Mouse (Mus musculus) spleen, embryonic (tissue): ENCODE results near the gene Ccdc92b.
"Not testable (repeated sequence)": the region's sequence is repeated elsewhere in the genome, so short reads cannot be mapped to it uniquely, and the experiment has no call there.

Experiments used
- CTCF ChIA-PET: fragments of 350-600 bp; sonication (Branson Sonifier 250); formaldehyde crosslinking; loops from one replicate; lab custom pipeline; 2022; lab: Charles Lee

Ccdc92b gene

DNA sequence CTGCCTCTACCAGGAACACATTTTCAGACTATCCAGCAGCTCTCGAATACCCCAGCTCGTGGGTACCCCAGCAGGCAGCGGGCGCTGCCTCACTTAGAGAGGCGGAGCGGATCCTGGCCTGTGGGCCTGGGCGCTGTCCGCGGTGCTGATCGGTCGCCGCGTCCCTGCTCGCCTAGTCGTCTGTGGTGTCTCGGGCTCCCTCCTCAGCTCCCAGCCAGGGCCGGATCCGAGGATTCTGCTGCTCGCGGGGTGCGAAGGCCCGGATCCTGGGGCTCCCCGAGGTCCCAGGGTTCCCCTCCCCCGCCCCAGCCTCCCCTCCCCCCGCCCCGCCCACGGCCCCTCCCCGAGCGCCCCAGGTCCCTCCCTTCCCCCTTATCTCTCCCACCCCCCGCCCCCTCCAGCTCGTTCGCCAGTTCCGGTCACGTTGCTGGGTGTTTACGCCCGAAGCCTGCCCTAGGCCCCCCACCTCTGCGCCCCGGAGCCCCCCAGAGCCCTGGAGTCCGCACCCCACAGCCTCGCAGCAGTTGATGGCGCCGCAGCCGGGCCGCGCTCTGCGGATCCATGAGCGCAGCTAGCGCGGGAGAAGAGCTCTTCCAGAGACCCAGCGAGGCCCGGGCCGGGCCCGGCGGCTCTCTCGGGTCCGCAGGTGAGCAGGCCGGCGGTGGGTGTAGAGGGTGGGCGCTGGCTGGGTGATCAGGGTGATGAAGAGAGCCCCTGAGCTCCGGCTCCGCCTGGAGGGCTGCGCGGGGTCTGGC is at the start of gene Ccdc92b:
Ccdc92b (plus strand) TSS at position 405 of the 755 bp plus-strand sequence.
- CTCF ChIA-PET: no interaction called here

DNA sequence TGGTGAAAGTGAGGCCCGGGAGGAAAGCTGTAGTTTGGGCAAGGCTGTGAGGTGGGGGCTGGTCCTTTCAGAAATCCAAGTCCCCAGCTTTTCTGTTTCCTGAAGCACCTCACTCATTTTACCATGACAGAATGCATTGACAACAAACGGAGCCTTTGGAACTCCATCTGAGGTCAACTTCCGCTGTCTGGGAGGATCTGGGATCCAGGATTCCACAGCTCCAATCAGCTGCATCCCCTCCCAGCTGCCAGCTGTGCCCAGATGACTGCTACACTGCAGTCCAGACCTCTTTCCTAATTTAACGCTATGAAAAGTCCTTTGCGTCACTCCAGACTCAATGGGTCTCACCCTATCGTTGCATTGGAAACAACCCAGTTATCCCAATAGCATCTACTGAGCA is 49.7 kb upstream of the Ccdc92b start:
- CTCF ChIA-PET: no interaction called here

DNA sequence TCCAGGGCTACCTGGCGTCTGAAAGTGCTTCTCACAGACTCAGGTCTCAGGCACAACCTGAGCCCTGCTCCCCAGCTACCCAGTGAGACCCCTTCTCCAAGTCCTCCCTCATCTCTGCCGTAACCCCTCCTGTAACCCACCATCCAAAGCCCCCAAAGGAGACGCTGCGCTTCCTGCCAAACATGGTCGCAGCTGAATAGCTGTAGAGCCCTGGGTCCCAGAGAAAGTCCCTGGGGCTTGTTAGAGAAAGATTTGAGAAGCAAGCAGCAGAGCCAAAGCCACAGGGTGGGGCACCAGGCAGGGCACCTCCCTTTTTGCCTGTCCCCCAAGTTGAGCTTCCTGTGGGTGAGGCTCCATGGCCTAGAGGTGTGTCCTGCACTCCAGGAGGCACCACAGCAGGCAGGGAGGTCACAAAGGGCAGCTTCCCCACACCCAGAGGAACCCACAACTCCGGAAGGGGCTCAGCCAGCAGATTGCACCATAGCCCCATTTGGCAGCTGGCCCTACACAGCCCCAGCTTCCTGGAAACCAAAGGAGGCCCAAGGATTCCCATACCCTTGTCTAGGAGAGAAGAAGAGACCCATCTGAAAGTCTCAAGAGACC is 46.8 kb upstream of the Ccdc92b start:
- CTCF ChIA-PET: no interaction called here

DNA sequence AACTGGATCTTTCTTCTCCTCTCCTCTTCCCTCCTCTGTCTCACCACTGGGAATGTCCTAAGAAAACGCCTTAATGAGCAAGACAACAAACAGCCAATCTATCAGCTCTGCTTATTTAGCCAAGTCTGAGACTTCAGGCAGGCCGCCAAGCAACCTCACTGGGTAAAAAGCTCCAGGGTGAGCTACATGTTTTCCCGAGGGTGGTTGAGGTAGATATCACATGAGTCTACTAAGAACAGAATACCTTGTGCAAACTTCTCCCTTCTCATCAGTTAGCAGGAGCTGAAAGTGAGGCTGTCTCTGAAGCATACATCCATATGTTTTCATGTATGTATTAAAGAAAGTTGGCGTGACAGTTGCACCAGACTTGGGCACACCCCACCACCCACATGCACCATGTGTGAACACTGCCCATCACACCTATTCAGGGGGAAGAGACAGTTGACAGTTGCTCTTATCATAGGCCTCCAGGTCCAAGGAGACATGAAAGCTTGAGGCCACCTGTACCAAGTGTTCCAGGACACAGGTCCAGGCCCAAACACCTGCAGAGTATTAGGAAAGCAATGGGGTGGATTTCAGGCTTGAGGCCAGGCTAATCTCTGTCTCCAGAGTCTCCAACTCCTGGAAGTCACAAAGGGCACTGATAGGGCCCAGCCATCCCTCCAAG is 44.5 kb upstream of the Ccdc92b start:
- CTCF ChIA-PET: no interaction called here

DNA sequence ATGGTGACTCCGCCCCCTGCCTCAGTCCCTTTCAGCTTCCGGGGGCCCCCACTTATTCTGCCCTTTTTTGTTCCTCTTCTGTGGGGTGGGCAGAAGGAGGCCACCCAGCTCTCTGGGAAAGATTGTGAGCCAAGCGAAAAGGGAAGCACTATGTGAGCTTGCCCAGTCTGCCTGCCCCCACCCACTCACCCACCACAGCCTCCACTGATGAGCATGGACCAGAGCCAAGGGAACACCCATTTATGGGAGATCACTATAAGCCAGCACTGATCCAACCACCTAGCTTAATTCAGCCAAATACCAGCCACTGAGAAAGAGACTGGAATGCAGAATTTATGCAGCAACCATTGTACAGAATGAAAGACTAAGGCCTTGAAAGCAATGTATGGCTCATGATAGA is 43.5 kb upstream of the Ccdc92b start:
- CTCF ChIA-PET: interaction anchor here (0.6 kb wide), 1 partner anchor 320 kb away, joined by 3 read pairs; no protein-coding TSS in a partner anchor

DNA sequence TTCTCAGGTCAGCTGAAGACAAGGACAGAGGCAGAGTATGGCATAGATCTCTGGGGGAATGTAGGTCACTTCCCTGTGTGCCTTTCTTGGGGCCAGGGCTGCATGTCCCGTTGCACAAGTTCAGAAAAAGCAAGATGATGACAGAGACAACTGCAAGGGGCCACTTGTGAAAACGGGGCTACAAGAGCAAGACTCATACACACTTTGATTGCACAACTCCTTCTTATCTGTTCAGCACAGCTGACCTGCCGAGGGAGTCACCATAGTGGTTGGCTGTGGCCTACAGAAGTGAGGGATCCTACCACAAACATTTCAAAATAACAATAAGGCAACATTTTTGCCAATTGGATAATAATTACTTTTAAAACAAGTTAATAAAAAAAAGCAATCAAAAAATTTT is 42.3 kb upstream of the Ccdc92b start:
- CTCF ChIA-PET: no interaction called here

DNA sequence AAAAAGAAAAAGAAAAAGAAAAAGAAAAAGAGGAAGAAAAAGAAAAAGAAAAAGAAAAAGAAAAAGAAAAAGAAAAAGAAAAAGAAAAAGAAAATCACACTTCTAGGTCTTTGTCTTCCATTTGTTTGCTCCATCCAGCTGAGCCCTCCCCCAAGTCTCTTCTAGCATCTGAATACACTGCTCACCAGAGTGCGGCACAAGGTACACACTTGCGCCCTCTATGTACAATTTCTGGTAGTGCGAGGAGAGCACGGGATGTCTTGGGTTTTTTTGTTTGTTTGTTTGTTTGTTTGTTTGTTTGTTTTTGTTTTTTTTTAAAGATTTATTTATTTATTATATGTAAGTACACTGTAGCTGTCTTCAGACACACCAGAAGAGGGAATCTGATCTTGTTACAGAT is 38.1 kb upstream of the Ccdc92b start:
- CTCF ChIA-PET: not testable (repeated sequence)

DNA sequence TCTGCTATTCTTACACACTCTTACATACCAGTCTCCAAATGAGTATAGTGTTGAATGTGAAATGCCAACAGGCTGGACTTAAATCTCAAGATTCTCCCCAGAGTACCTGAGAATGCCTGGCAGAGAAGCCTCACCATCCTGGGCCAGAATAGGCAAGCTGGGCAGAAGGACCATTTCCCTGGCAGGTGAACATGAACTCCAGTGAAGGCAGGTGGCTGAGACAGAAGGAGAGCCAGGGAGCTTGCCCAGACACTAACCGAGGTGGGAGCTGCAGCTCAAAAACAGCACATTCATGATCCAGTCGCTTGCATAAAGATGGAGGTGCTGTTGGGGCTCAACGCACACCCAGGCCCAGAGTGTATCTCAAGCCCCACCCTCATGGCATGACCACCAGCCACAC is 36.9 kb upstream of the Ccdc92b start:
- CTCF ChIA-PET: no interaction called here

DNA sequence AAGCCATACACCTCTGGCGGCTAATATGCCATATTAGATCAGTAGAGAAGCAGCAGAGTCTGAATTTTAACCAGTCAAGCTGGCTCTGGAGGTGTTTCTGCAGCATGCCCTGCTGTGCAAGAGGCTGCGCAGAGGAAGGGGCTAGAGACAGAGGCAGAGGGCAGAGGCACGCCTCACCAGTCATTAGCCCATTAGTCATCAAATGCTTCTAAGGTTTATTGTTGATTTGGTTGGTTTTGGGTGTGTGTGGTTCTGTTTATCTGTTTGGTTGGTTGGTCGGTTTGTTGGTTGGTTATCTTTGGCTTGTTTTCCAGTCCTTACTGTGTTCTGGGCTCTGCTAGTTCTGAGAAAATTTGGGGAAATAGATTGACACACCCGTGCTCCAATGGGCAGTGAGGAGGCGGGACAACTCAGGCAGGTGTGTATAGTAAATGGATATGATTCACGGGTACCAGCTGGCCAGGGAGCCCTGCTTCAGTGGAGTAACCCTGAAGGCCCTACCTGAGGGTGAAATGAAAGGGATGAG is 35.5 kb upstream of the Ccdc92b start:
- CTCF ChIA-PET: no interaction called here

DNA sequence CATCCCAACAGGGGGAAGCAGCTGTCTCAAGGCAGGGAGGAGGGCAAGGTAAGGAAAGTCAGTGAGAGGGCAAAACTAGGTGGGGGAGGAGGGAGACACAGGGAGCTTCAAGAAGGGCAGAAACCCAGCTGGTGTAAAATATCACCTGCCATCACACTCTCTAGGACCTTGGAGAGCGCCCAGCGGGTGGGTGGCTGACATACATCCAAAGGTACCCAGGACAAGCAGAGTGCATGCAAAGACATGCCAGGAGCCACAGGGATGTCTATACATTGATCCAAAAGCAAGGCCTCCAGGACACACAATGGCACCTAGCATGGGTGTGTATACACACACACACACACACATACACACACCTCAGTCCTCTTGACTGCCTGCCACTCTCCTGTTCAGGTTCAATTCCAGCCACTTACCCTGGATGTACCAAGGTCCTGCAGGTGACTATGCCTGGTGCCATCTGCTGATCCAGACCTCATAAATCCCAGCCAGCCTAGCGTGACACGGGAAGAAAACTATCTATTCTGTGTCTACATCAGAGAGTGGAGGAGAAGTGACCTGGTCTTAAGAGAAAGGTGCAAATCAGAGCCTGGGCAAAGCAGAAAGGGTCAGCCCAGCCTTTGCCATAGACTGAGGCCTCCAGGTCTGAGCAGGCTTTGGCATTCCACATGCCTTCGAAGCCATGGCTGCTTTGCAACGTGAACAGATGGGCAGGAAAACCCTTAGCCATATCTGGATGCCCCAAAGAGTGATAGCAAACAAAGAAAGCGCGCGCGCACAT is 34.3 kb upstream of the Ccdc92b start:
- CTCF ChIA-PET: no interaction called here

DNA sequence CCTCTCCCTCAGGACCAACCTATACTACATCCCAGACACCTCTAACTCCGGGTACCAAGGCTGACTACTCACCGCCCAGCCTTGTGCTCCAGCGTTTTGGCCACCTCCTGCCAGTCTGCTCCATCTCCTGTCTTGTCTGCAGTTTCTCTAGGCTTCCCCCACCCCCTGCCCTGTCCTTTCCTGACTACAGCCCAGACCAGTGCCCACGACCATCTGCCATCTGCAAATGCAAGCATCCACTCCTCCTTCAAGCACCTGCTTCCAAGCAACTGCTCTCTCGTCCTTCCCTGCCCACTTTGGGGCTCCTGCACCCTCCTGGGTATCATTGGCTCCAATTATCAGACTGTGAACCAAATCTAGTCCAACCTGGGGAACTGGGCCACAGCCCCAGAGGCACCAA is 33.0 kb upstream of the Ccdc92b start:
- CTCF ChIA-PET: no interaction called here

DNA sequence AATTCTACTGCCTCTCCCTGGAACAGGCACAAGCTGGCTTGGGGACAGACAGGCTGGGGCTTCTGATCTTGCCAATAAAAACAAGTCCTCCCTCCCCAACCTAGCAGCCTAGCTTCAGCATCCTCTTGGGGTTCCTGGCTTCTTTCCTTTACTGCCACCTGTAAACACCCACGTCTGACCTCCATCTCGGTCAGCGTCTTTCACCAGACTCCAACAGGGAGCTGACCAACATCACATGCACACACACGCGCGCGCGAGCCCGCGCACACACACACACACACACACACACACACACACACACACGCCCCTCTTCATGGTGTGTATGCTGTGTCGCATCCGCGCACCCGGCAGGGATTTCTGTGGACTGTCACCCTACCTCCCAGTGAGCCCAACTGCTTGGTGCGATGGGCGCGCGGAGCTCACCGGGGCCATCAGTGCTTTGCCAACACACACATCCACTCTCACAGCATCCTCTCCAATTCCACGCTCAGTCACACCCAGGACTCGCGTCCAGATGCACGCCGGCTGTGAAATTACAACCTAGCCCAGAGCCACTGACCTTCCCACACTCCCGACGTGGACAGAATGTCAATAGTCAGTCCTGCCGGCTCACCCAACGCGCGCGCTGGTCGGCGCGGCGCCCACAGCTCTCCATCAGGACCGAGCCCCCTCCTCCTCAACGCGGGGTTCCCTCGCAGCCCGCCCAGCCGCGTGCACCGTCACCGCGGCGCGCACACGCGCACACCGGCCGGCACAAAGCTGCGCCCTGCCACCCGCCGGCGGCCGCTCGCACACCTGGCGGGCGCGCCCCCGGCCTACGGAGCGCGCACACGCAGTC is 29.8 kb upstream of the Ccdc92b start:
- CTCF ChIA-PET: interaction anchor here (0.6 kb wide), 1 partner anchor 15 kb away, joined by 19 read pairs; no protein-coding TSS in a partner anchor

DNA sequence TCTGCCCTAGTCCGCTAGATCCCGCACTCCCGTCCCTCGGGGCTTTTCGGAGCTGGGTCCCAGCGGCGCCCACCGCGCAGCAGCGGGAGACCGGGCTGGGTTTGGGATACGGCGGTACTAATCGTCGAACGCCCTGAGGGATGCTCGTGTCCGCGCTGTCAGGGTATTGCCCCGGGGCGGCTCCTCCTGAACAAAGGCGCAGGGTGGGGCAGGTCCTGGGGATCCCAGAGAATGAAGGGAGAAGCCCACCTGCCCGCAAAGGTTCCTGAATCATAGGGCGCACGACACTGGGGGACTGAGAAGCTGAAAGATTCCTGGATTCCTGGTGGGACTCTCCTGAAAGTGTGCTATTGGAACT is 29.2 kb upstream of the Ccdc92b start:
- CTCF ChIA-PET: interaction anchor here (0.6 kb wide), 1 partner anchor 15 kb away, joined by 19 read pairs; no protein-coding TSS in a partner anchor

DNA sequence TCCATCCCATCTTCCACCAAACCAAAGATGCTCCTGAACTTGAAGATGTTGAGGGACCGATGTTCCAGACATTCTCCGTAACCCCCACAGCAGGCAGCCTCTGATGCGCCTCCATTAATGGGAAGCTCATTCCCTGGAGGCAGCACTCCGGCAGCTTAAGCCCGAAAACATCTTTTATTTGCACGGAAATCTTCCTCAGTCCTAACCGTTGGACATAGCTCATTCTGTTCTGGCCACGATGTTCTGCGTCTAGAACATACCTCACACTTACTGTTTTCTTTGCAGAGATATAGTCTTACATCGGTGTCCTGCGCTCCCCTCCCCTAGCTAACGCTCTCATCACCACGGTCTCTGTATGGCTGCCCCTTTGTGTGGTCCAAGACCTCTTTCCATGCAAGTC is 28.7 kb upstream of the Ccdc92b start:
- CTCF ChIA-PET: interaction anchor here (0.6 kb wide), 1 partner anchor 14 kb away, joined by 19 read pairs; no protein-coding TSS in a partner anchor

DNA sequence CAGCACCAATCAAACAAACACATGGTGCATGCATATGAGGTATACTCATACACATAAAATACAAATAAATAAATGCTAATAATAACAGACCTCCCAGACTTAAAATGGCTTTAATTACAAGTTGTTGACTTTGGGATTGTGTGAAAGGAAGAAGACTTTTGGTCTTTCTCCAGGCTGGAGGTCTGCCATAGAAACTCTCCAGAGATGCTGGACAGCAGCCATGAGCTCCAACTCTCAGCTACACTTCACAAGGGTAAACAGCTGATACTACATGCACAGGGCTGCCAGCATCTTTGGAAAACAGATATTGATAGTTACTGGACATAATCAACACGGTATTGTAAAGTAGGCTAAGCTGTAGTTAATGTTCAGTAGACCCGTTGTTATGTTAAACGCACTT is 27.2 kb upstream of the Ccdc92b start:
- CTCF ChIA-PET: no interaction called here

DNA sequence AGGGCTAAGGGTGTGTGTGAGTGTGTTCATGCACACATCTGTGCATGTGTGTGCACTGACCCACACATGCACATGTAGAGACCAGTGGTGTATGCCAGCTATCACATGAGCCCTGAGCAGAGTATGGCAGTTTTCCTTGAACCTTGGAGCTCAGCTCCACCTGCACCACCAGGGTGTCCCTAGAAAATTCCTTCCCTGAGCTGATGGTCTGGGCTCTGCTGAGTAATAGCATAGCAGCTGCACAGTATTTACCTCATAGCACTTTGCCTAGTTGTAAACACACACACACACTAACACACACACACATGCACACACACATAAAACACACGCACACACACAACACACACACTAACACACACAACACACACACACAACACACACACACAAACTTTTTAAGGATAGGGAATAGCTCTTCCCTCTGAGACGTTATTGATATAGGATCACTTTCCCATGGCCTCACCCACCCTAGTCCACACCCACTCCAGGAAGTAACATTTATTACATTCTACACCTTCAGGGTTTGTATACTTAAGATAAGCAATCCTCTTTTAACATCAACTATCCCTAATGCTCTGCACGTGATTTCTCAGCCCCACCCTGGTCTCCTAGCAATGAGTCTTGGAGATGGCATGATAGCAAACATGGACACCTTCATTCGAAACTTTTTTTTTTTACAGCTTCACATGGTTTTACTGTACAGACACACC is 22.0 kb upstream of the Ccdc92b start:
- CTCF ChIA-PET: no interaction called here

DNA sequence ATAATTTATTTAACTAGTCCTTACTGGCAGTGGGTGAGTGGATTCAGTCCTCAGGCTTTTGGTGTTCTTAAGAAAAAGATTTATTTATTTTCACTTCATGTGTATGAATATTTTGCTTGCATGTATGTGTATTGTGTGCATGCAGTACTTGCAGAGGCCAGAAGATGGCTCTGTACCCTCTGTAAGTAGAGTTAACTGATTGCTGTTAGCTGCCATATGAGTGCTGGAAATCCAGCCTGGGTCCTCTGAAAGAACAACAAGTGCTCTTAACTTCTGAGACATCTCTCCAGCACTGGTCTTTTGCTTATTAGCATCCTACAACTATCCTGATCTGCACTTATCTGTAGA is 21.4 kb upstream of the Ccdc92b start:
- CTCF ChIA-PET: no interaction called here

DNA sequence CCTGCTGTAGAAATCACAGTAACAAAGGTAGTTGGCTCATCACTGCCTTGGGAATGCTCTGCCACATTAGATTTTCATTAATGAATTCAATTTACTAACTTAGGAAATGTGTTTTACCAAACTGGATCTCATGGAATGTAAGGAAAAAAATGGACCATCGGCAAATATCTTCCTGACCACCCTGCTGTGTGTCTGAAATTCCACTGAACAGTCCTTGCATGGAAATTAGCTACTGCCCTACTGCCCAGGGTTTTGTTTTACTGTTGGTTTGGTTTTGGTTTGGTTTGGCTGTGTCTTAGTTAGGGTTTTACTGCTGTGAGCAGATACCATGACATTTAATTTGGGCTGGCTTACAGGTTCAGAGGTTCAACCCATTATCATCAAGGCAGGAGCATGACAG is 17.1 kb upstream of the Ccdc92b start:
- CTCF ChIA-PET: no interaction called here

DNA sequence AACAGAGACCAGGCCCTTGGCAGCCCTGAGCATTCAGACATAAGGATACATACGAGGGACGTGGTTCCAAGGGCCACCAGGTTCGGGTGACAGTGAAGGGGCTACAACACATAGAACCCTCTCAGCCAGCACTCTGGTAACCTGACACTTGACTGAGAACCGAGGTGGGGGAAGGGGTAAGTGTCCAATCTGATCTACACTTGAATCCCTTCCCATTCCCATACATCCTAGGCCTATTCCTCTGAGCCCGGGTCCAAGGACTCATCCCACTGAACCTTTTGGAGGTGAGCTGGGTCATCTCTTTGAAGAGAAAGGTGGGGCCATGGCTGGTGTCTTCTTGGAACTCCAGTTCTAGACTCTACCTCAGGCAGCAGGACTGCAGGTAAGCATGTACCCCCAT is 9.3 kb upstream of the Ccdc92b start:
- CTCF ChIA-PET: interaction anchor here (0.6 kb wide), 1 partner anchor 72 kb away, joined by 3 read pairs; no protein-coding TSS in a partner anchor

DNA sequence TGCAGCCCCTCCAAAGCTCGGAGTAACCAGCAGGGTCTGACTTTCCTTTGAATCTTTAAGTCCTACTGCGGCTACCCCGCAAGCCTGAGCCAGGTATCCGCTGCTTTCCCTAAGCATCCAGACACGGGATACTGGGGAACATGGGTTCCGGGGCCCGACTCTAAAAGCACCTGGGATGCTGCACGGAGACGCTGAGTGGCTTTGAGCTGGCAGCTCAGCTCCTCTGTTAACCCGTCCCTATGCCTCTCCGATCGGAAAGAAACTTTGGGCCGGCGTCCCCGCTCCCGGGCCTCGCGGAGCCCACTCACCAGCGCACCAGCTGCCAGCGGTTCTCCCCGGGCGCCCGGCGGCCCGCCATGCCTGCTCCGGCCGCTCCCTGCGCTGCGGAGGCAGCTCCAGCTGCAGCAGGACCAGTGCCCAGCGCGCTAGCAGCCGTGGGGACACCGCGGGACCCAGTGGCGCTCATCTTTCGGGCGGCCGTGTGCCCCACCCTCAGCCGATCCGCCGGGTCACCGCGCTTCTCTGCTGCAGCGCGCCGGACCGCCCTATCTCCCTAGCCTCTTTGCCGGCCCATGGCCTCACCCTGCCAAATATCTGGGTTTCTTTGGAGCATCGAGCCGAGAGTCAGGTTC is 8.7 kb upstream of the Ccdc92b start, which contains the start of gene Rap1gap2:
Rap1gap2 (minus strand) TSS at position 371 of the 632 bp plus-strand sequence.
- CTCF ChIA-PET: interaction anchor here (0.6 kb wide), 1 partner anchor 72 kb away, joined by 3 read pairs; no protein-coding TSS in a partner anchor
